ENCODE assay signal across 8 mouse cellular contexts in the genomic region with DNA sequence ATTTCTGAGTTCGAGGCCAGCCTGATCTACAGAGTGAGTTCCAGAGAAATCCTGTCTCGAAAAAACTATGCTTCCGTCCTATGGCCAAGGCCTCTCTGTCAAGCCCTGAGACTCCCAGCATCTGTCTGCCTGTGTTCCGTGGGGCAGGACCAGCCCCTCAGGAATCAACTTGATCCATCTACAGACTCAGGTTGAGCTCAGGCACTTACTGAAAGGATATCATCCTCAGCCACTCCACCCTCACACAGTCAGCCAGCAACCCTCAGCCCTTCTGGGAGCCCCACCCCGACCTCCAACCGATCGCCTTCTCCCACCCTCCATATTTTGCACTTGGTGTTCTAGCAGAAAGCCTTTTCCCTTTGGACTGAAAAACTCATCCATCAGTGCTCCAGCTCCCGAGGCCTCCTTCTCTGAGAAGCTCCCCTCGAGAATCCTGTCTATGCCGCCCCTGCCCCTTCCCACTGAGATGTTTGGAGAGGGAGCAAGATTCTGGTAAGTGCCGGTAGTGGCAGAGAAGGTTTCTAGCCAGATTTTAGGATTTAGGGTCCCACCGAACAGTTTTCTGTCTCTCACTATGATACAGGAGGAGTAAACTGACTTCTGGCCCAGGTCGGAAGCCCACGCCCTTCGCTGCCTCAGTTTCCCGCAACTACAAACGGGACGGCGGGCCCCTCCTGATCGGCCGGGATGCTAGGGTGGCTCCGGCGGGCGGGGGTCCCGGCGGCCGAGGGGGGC. TPM values are rescaled to one million over a fixed set of nuclear protein-coding genes. Genes with fewer than 3 reads are reported as not detected.
DNase-seq lines count a peak whose midpoint lies in the region; ATAC-seq and TF ChIP-seq lines count a peak whose summit lies in the region.

No protein-coding gene starts in this region.

- no peaks in the 10 kb centered on the region for H3K27me3 ChIP-seq in embryonic facial prominence, embryonic 15.5 days
- H3K27me3 ChIP-seq in limb, embryonic 12.5 days: 0 out of 2 replicates have a peak, but pooled peaks cover 3% of the 10 kb centered on the region
- H3K27me3 ChIP-seq in neural tube, embryonic 11.5 days (ENCODE audit: control insufficient read depth, insufficient read depth, low read length): peaks cover 32% of the 10 kb centered on the region

- WGBS in embryonic facial prominence, embryonic 15.5 days: 7% methylated on average over 27 of the region's 27 CpGs
- WGBS in limb, embryonic 12.5 days: 8% methylated on average over 27 of the region's 27 CpGs
- 8% methylated on average over 27 of the region's 27 CpGs for WGBS in neural tube, embryonic 11.5 days

- peak overlapping the region; percentile 64 for H3K27ac ChIP-seq in layer of hippocampus, adult 2 months
- peak overlapping the region; percentile 99 for H3K27ac ChIP-seq in embryonic facial prominence, embryonic 15.5 days (replicated peaks)
- peak overlapping the region; percentile 90 for H3K27ac ChIP-seq in limb, embryonic 12.5 days
- 0 out of 2 replicates have a peak overlapping the region, but pooled peaks have one; percentile 44 for H3K27ac ChIP-seq in neural tube, embryonic 11.5 days (ENCODE audit: low read depth, low read length)

- ATAC-seq in embryonic facial prominence, embryonic 15.5 days (ENCODE audit: insufficient number of reproducible peaks, low FRiP score, low TSS enrichment, low read depth): no peak
- no peak for ATAC-seq in limb, embryonic 12.5 days (ENCODE audit: insufficient number of reproducible peaks, insufficient read depth, low FRiP score, low TSS enrichment, low read depth)
- ATAC-seq in neural tube, embryonic 11.5 days (ENCODE audit: insufficient read depth, low FRiP score, low TSS enrichment): no peak

- peak overlapping the region; percentile 54 for H3K4me3 ChIP-seq in layer of hippocampus, adult 2 months
- peak overlapping the region; percentile 90 for H3K4me3 ChIP-seq in embryonic facial prominence, embryonic 15.5 days (replicated peaks)
- H3K4me3 ChIP-seq in limb, embryonic 12.5 days (replicated peaks): peak overlapping the region; percentile 76
- peak overlapping the region; percentile 55 for H3K4me3 ChIP-seq in neural tube, embryonic 11.5 days (ENCODE audit: low read depth, low read length)

- H3K9me3 ChIP-seq in embryonic facial prominence, embryonic 15.5 days (replicated peaks): no peaks in the 10 kb centered on the region
- H3K9me3 ChIP-seq in limb, embryonic 12.5 days: 0 out of 2 replicates have a peak, but pooled peaks cover 12% of the 10 kb centered on the region
- H3K9me3 ChIP-seq in neural tube, embryonic 11.5 days (ENCODE audit: control insufficient read depth, low read length): peaks cover 5% of the 10 kb centered on the region; the same call in 1 of the 2 replicates

- DNase-seq in layer of hippocampus, adult 2 months (ENCODE audit: low spot score in 2 of 2): no peak
- no peak for DNase-seq in layer of hippocampus, postnatal 10 days (ENCODE audit: low spot score in 2 of 2)
- DNase-seq in neural tube, embryonic 11.5 days (ENCODE audit: low spot score): peak; percentile 32
- DNase-seq in urinary bladder, postnatal 36 days (ENCODE audit: low spot score in 2 of 2): no peak
- DNase-seq in adrenal gland, adult 18-20 months (ENCODE audit: low spot score in 2 of 2): no peak
- DNase-seq in left cerebral cortex, adult 11 months (ENCODE audit: low spot score): no peak

- H3K4me2 ChIP-seq in embryonic facial prominence, embryonic 15.5 days (replicated peaks): peak overlapping the region; percentile 93
- H3K4me2 ChIP-seq in limb, embryonic 12.5 days: peak overlapping the region; percentile 94
- peak overlapping the region; percentile 47 for H3K4me2 ChIP-seq in neural tube, embryonic 11.5 days (ENCODE audit: low read depth)

- peak overlapping the region; percentile 86 for H3K9ac ChIP-seq in embryonic facial prominence, embryonic 15.5 days
- H3K9ac ChIP-seq in limb, embryonic 12.5 days (replicated peaks): peak overlapping the region; percentile 78
- H3K9ac ChIP-seq in neural tube, embryonic 11.5 days (ENCODE audit: low read length): peak overlapping the region; percentile 62

- peaks cover 56% of the 10 kb centered on the region for H3K4me1 ChIP-seq in embryonic facial prominence, embryonic 15.5 days
- peaks cover 50% of the 10 kb centered on the region for H3K4me1 ChIP-seq in limb, embryonic 12.5 days (replicated peaks)
- peaks cover 13% of the 10 kb centered on the region for H3K4me1 ChIP-seq in neural tube, embryonic 11.5 days (ENCODE audit: control insufficient read depth, insufficient read depth, low read length)

- peaks cover 23% of the 10 kb centered on the region for H3K36me3 ChIP-seq in embryonic facial prominence, embryonic 15.5 days
- peaks cover 24% of the 10 kb centered on the region for H3K36me3 ChIP-seq in limb, embryonic 12.5 days
- H3K36me3 ChIP-seq in neural tube, embryonic 11.5 days (ENCODE audit: control insufficient read depth, insufficient read depth, low read length): no peaks in the 10 kb centered on the region

- TF ChIP-seq CTCF in layer of hippocampus, adult 2 months (conservative IDR thresholded peaks at IDR 0.05): no peak

RNA-seq across cellular contexts. Expression of a gene that starts 0.4 kb away (rescaled TPM):
- total RNA-seq in layer of hippocampus, adult 2 months (2021): 1 to 10 TPM; 5.4 to 5.6 TPM
- 10 to 100 TPM in 1 of 2 experiments, 1 to 10 TPM in 1; 8.2 to 10.3 TPM for total RNA-seq in layer of hippocampus, postnatal 10 days (2021)
- 288 and 296 TPM in 2 replicates for polyA plus RNA-seq in embryonic facial prominence, embryonic 15.5 days (2015; fragmentation: Nextera tagmentation; extraction: Ambion mirVana)
- polyA plus RNA-seq in limb, embryonic 12.5 days (2016; fragmentation: Nextera tagmentation; extraction: Ambion mirVana): 216 and 240 TPM in 2 replicates
- polyA plus RNA-seq in neural tube, embryonic 11.5 days (2014; fragmentation: Nextera tagmentation; extraction: Ambion mirVana): 167 and 187 TPM in 2 replicates
- total RNA-seq in adrenal gland, adult 18-20 months (2021): 10 to 100 TPM; 28.5 to 49.0 TPM

RNA-seq across cellular contexts. Expression of a gene that starts 3.8 kb away (rescaled TPM):
- 100 to 1,000 TPM; 124 TPM for total RNA-seq in layer of hippocampus, adult 2 months (2021)
- 100 to 1,000 TPM; 137 to 139 TPM for total RNA-seq in layer of hippocampus, postnatal 10 days (2021)
- polyA plus RNA-seq in embryonic facial prominence, embryonic 15.5 days (2015; fragmentation: Nextera tagmentation; extraction: Ambion mirVana): 23.9 and 29.3 TPM in 2 replicates
- polyA plus RNA-seq in limb, embryonic 12.5 days (2016; fragmentation: Nextera tagmentation; extraction: Ambion mirVana): 20.7 and 22.5 TPM in 2 replicates
- polyA plus RNA-seq in neural tube, embryonic 11.5 days (2014; fragmentation: Nextera tagmentation; extraction: Ambion mirVana): 16.1 and 17.7 TPM in 2 replicates
- 100 to 1,000 TPM; 140 to 144 TPM for total RNA-seq in adrenal gland, adult 18-20 months (2021)

RNA-seq across cellular contexts. Expression of a gene that starts 8.4 kb away (rescaled TPM):
- total RNA-seq in layer of hippocampus, adult 2 months (2021): 10 to 100 TPM; 10.7 to 11.0 TPM
- 10 to 100 TPM in 1 of 2 experiments, 1 to 10 TPM in 1; 9.3 to 10.3 TPM for total RNA-seq in layer of hippocampus, postnatal 10 days (2021)
- polyA plus RNA-seq in embryonic facial prominence, embryonic 15.5 days (2015; fragmentation: Nextera tagmentation; extraction: Ambion mirVana): 3.7 and 4.0 TPM in 2 replicates
- 2.1 and 2.3 TPM in 2 replicates for polyA plus RNA-seq in limb, embryonic 12.5 days (2016; fragmentation: Nextera tagmentation; extraction: Ambion mirVana)
- polyA plus RNA-seq in neural tube, embryonic 11.5 days (2014; fragmentation: Nextera tagmentation; extraction: Ambion mirVana): 4.3 and 7.0 TPM in 2 replicates
- 10 to 100 TPM; 20.6 to 22.3 TPM for total RNA-seq in adrenal gland, adult 18-20 months (2021)

RNA-seq across cellular contexts. Expression of a gene that starts 17.4 kb away (rescaled TPM):
- under 1 TPM in 1 of 2 experiments, not detected in 1; 0.15 TPM for total RNA-seq in layer of hippocampus, adult 2 months (2021)
- total RNA-seq in layer of hippocampus, postnatal 10 days (2021): under 1 TPM; 0.13 to 0.27 TPM
- polyA plus RNA-seq in embryonic facial prominence, embryonic 15.5 days (2015; fragmentation: Nextera tagmentation; extraction: Ambion mirVana): 0.63 and 0.77 TPM in 2 replicates
- 0.54 and 0.68 TPM in 2 replicates for polyA plus RNA-seq in limb, embryonic 12.5 days (2016; fragmentation: Nextera tagmentation; extraction: Ambion mirVana)
- polyA plus RNA-seq in neural tube, embryonic 11.5 days (2014; fragmentation: Nextera tagmentation; extraction: Ambion mirVana): 0.16 and 0.30 TPM in 2 replicates
- total RNA-seq in adrenal gland, adult 18-20 months (2021): under 1 TPM in 1 of 2 experiments, not detected in 1; 0.19 TPM

RNA-seq across cellular contexts. Expression of a gene that starts 28.0 kb away (rescaled TPM):
- total RNA-seq in layer of hippocampus, adult 2 months (2021): 10 to 100 TPM; 44.8 to 47.0 TPM
- total RNA-seq in layer of hippocampus, postnatal 10 days (2021): 10 to 100 TPM; 41.8 to 46.5 TPM
- 84.7 and 90.6 TPM in 2 replicates for polyA plus RNA-seq in embryonic facial prominence, embryonic 15.5 days (2015; fragmentation: Nextera tagmentation; extraction: Ambion mirVana)
- 120 and 122 TPM in 2 replicates for polyA plus RNA-seq in limb, embryonic 12.5 days (2016; fragmentation: Nextera tagmentation; extraction: Ambion mirVana)
- 115 TPM in 2 replicates for polyA plus RNA-seq in neural tube, embryonic 11.5 days (2014; fragmentation: Nextera tagmentation; extraction: Ambion mirVana)
- total RNA-seq in adrenal gland, adult 18-20 months (2021): 10 to 100 TPM; 37.2 to 40.1 TPM

Comparison
In these comparisons a context has a peak if more than half of its experiments do, and no peak if none do; other contexts are left out.
1. H3K27ac ChIP-seq: peak in every context shown above with its lines; median percentile 99 in embryonic facial prominence, embryonic 15.5 days; 90 in limb, embryonic 12.5 days; 64 in layer of hippocampus, adult 2 months; 44 in neural tube, embryonic 11.5 days.